Mouse (Mus musculus): ENCODE data around the gene Maml1.

DNA sequence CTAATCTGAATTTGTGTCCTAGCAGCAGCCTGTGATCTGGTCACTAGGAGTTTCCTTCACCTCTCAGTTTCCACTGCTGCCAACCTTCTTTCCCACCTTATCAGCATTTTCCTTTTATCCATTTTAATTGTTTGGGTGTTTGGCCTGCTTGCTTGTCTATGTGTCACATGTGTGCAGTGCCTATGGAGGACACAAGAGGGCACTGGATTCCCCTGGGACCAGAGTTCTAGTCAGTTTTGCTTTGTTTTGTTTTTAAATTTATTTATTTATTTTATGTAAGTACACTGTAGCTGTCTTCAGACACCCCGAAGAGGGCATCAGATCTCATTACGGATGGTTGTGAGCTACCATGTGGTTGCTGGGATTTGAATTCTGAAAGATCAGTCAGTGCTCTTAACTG is 22.9 kb downstream of the Maml1 start:
- TF ChIP-seq CTCF (IDR thresholded peaks at IDR 0.05; ENCODE audit: low read depth) (peak; percentile 71), EP300 (IDR thresholded peaks at IDR 0.05; ENCODE audit: low read depth) (no peak)

Measured in liver, postnatal 0 days (tissue).